Mouse (Mus musculus) G1E (cell line): ENCODE measurements at regions not wholly inside any gene's neighbourhood (a gene's known extent, or its start where the extent isn't known, plus 50 kb on each side); places are given as distances from the start of the nearest gene placed in this dataset.

Source experiments
- ATAC-seq: 2 replicates; pipeline ENCODE4 v1.8.0; 2016; ENCODE audit warnings: mild to moderate bottlenecking; ENCODE audit not compliant: insufficient number of reproducible peaks, poor library complexity, low FRiP score, severe bottlenecking; ENCODE audit errors: extremely low read depth
- DNase-seq: peaks from one replicate; pipeline ENCODE4 v3.0.0; 2012; ENCODE audit warnings: low spot score
- H3K27me3 ChIP-seq: 2 replicates; pipeline ENCODE4 v1.6.1; 2012; ENCODE audit warnings: mild to moderate bottlenecking, low read length, inconsistent platforms; ENCODE audit not compliant: insufficient read depth
- H3K36me3 ChIP-seq: replicated peaks from 2 replicates; pipeline ENCODE3; 2012; ENCODE audit warnings: mild to moderate bottlenecking, inconsistent platforms
- H3K4me1 ChIP-seq: 2 replicates; pipeline ENCODE4 v1.6.1; 2012; ENCODE audit warnings: low read depth, low read length, inconsistent platforms, mixed read lengths; ENCODE audit not compliant: insufficient read depth
- H3K4me3 ChIP-seq: 2 replicates; pipeline ENCODE4 v1.5.1; 2012; ENCODE audit warnings: low read depth, mild to moderate bottlenecking, inconsistent platforms, low read length, moderate library complexity, mixed read lengths
- H3K9me3 ChIP-seq: replicated peaks from 2 replicates; pipeline ENCODE4 v1.6.1; 2012; ENCODE audit warnings: inconsistent platforms
- CTCF ChIP-seq: IDR thresholded peaks from 2 replicates; pipeline ENCODE4 v1.5.1; 2012; ENCODE audit warnings: low read depth, low read length, inconsistent platforms, mixed read lengths
- GATA1 ChIP-seq: IDR thresholded peaks from 2 replicates; pipeline ENCODE4 v1.6.1; 2012; ENCODE audit warnings: borderline replicate concordance, low read length, inconsistent platforms, mixed read lengths
- GATA2 ChIP-seq: IDR thresholded peaks from 2 replicates; pipeline ENCODE4 v1.6.1; 2012; ENCODE audit warnings: low read depth, low read length, inconsistent platforms, borderline replicate concordance
- POLR2AphosphoS5 ChIP-seq: IDR thresholded peaks from 2 replicates; pipeline ENCODE4 v1.6.1; 2012; ENCODE audit warnings: low read depth, low read length, inconsistent platforms; ENCODE audit not compliant: insufficient replicate concordance
- TAL1 ChIP-seq: conservative IDR thresholded peaks from 2 replicates; pipeline ENCODE4 v1.6.1; 2012; ENCODE audit warnings: low read depth, low read length, inconsistent platforms, mixed read lengths

DNA sequence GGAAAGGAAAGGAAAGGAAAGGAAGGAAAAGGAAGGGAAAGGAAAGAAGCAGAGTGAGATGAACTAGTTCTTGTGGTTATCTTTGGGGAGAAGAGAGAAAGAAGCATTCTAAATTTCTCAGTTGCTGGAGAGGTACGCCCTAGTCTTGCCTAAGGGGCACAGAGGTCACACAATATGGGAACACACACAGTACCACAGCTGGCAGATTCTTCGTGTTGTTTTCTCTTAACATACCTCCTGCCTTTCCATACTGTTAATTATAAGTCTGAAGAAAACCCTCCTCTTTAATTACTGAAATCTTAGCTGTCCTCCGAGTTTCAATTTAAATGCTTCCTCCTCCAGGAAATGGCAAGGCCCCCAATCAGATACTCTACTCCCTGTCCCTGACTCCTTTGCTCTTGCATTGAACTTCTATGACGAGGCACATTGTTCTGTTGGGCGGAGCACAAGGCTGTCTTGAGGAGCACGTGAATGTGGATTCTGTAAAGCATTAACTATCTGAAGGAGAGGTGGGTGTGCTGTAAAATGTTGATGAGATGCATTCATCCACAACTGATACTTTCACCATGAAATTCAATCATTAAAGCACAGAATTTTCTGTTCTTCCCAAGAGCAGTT lies 234.2 kb upstream of the Gm5148 start:
- TF ChIP-seq TAL1 (no peak), GATA1 (no peak), GATA2 (no peak), POLR2AphosphoS5 (no peak), CTCF (no peak)
- Histone ChIP-seq H3K4me1 (no peaks in the 10 kb centered on the region), H3K36me3 (no peaks in the 10 kb centered on the region), H3K9me3 (no peaks in the 10 kb centered on the region), H3K4me3 (no peak overlapping the region), H3K27me3 (peaks cover 9% of the 10 kb centered on the region; the same call in 1 of the 2 replicates)
- no peak for DNase-seq
- no peak for ATAC-seq

DNA sequence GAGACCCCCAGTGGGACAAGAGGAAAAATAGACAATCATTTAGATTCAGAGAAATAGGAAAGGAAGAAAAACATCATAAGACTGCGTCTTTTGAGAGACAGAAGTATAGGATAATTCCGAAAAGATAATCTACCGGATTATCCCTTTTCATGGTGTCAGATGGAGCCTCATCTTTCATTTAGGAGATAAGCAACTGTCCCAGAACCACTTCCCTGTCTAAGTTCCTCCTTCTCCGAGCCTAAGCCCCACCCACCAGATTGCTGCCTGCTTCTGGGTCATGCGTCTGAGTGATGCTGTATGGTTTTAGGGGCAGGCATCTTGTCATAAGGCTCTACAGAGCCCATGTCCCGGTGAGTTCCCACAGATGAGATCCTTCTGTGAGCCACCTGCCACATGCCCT lies 232.3 kb upstream of the Gm5148 start:
- DNase-seq: no peak
- Histone ChIP-seq H3K4me1 (no peaks in the 10 kb centered on the region), H3K36me3 (no peaks in the 10 kb centered on the region), H3K4me3 (no peak overlapping the region), H3K27me3 (peaks cover 4% of the 10 kb centered on the region; the same call in 1 of the 2 replicates), H3K9me3 (no peaks in the 10 kb centered on the region)
- ATAC-seq: no peak
- TF ChIP-seq TAL1 (no peak), POLR2AphosphoS5 (no peak), GATA2 (no peak), GATA1 (no peak), CTCF (no peak)

DNA sequence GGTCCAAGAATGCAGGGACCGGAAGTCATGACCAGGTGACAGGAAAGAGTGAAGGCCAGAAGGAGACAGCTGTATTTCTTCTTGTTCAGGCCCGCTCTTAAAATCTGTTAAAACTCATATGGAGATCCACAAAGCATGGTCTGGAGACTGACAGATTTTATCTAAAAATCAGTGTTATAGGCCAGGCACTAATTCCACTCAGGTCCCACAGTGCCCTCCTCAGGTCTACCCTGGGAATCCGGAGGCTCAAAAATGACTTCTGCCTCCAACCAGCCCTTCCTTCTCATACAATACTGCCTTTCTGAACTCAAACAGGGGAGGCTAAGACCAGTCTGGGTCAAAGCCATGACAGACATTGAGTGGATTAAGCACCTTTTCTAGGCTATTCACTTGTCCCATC lies 228.6 kb upstream of the Gm5148 start:
- DNase-seq: no peak
- no peak for ATAC-seq
- no peak for TF ChIP-seq POLR2AphosphoS5
- H3K27me3 ChIP-seq: no peaks in the 10 kb centered on the region
- no peaks in the 10 kb centered on the region for H3K36me3 ChIP-seq
- no peaks in the 10 kb centered on the region for H3K4me1 ChIP-seq
- no peaks in the 10 kb centered on the region for H3K9me3 ChIP-seq
- no peak overlapping the region for H3K4me3 ChIP-seq

DNA sequence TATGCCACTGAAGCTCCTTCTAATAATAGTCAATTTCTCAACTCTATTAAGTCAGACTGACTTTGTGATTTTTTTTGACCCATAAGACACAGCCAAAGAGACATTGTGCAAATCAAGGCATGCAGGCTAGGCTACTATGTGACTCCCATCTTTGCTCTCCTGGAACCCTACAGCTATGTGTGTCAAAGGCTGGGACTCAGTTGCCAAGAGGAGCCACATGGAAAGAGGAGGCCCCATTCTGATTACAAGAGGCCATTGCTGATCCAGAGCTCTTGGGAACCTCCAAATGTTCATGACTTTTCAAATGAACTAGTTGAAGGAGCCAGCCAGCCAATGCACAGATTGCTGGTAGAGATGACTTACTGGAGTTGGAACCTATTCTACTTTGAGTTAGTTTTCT lies 228.0 kb upstream of the Gm5148 start:
- no peak for TF ChIP-seq GATA2
- TF ChIP-seq CTCF: no peak
- no peak for TF ChIP-seq GATA1
- no peak for TF ChIP-seq POLR2AphosphoS5
- TF ChIP-seq TAL1: no peak
- Histone ChIP-seq H3K9me3 (no peaks in the 10 kb centered on the region), H3K4me3 (no peak overlapping the region), H3K4me1 (no peaks in the 10 kb centered on the region), H3K36me3 (no peaks in the 10 kb centered on the region), H3K27me3 (no peaks in the 10 kb centered on the region)
- DNase-seq (no peak), ATAC-seq (no peak)

DNA sequence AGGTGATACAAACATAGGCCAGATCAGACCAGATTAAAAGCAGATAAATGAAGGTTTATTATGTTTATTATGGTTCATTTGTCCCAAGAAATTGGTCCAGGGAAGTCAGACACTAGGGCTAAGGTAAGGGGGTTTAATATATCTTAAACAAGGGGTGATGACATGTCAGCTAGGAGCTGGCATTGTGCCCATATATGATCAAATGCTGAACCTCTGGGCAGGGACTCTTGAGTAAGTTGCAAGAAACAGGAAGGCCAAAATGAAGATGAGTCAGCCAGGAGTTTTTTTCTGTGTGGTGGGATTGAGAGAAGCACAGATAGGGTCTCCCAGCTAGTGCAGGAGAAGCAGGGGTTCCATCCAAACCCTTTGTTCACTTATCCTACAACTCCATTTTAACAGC lies 219.4 kb upstream of the Gm5148 start:
- H3K4me3 ChIP-seq: no peak overlapping the region
- no peak for ATAC-seq
- no peaks in the 10 kb centered on the region for H3K36me3 ChIP-seq
- no peaks in the 10 kb centered on the region; the same call in 1 of the 2 replicates for H3K27me3 ChIP-seq
- TF ChIP-seq GATA1 (no peak), TAL1 (no peak), CTCF (no peak), POLR2AphosphoS5 (no peak), GATA2 (no peak)
- no peaks in the 10 kb centered on the region for H3K4me1 ChIP-seq
- no peaks in the 10 kb centered on the region for H3K9me3 ChIP-seq
- no peak for DNase-seq

DNA sequence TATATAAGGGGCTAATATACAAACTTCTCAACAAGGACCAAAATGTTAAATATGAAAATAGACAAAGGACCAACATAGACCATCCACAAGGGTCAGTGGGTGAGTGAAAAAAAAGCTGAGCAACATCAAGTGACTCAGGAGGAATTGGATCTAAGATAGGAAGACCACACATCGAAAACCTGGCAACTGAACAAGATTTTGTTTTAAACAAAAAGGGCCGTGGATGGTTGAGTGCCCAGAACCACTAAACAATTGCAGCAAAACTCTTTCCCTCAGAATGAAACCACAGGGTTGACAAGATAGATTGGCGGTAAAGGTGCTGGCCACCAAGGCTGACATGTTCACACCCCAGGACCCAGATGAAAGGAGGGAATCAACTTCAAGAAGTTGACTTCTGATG lies 215.7 kb upstream of the Gm5148 start:
- H3K36me3 ChIP-seq: no peaks in the 10 kb centered on the region
- no peak overlapping the region for H3K4me3 ChIP-seq
- DNase-seq (no peak), ATAC-seq (no peak)
- H3K9me3 ChIP-seq: no peaks in the 10 kb centered on the region
- TF ChIP-seq GATA1 (no peak), CTCF (no peak), POLR2AphosphoS5 (no peak), TAL1 (no peak), GATA2 (no peak)
- peaks cover 6% of the 10 kb centered on the region; the same call in 1 of the 2 replicates for H3K27me3 ChIP-seq
- H3K4me1 ChIP-seq: no peaks in the 10 kb centered on the region

DNA sequence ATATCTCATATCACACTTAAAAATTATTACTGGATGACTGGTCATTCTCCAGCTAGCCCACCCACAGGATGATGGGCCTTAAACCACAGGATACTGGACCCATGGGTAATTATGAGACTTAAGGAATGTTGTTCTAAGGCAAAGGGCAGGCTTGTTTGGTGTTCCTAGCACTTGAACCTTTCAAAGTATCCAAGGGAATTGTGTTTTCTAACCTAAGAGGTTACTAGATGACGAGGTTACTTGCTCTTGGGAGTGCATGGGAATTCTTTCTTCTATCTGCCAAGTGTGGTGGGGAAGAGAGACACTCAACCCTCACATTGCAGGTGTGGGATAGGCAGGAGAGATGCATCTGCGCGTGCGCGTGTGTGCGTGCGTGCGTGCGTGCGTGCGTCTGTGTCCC lies 214.6 kb upstream of the Gm5148 start:
- H3K36me3 ChIP-seq: no peaks in the 10 kb centered on the region
- H3K4me3 ChIP-seq: no peak overlapping the region
- H3K4me1 ChIP-seq: no peaks in the 10 kb centered on the region
- ATAC-seq (no peak), DNase-seq (no peak)
- TF ChIP-seq CTCF: no peak
- TF ChIP-seq GATA2: no peak
- TF ChIP-seq GATA1: no peak
- TF ChIP-seq TAL1: no peak
- TF ChIP-seq POLR2AphosphoS5: no peak
- no peaks in the 10 kb centered on the region for H3K9me3 ChIP-seq
- H3K27me3 ChIP-seq: peaks cover 6% of the 10 kb centered on the region; the same call in 1 of the 2 replicates
